Mouse (Mus musculus) adrenal gland, adult (tissue): Measurements from ENCODE around the gene Fndc3b.

Experiments used
- DNase-seq, 2 experiments: peaks; one replicate each; pipeline ENCODE4 v3.0.0; 2022 to 2023; ENCODE audit warnings: low spot score in 1 of 2; ENCODE audit not compliant: inconsistent age in 2 of 2

Fndc3b gene

GRCm38 (mm10) chr3:27709096-27709905 is 1.8 kb downstream of the Fndc3b start:
- peak; percentile 52 to 91 for DNase-seq

GRCm38 (mm10) chr3:27708581-27708980 is 2.5 kb downstream of the Fndc3b start:
- DNase-seq = peak in 1 of 2 experiments; percentile 65

- DNase-seq = peak in 1 of 2 experiments; percentile 55
Observed at GRCm38 (mm10) chr3:27705761-27706160, 5.3 kb downstream of the Fndc3b start.

GRCm38 (mm10) chr3:27705056-27705455 is 6.1 kb downstream of the Fndc3b start:
- peak in 1 of 2 experiments; percentile 81 for DNase-seq

GRCm38 (mm10) chr3:27704641-27705040 is 6.5 kb downstream of the Fndc3b start:
- DNase-seq = no peak

- DNase-seq = peak in 1 of 2 experiments; percentile 32
Observed at GRCm38 (mm10) chr3:27703531-27703930, 7.6 kb downstream of the Fndc3b start.

GRCm38 (mm10) chr3:27703081-27703480 is 8.0 kb downstream of the Fndc3b start:
- DNase-seq = no peak

GRCm38 (mm10) chr3:27698671-27699070 is 12.4 kb downstream of the Fndc3b start:
- DNase-seq = peak in 1 of 2 experiments; percentile 30

GRCm38 (mm10) chr3:27696449-27696797 is 14.7 kb downstream of the Fndc3b start:
- DNase-seq = no peak

GRCm38 (mm10) chr3:27695612-27696448 is 15.3 kb downstream of the Fndc3b start:
- DNase-seq = peak in 1 of 2 experiments; percentile 69

- DNase-seq = peak in 1 of 2 experiments; percentile 53
Observed at GRCm38 (mm10) chr3:27694586-27694985, 16.5 kb downstream of the Fndc3b start.

- no peak for DNase-seq
Observed at GRCm38 (mm10) chr3:27694111-27694510, 17.0 kb downstream of the Fndc3b start.

- DNase-seq = no peak
Observed at GRCm38 (mm10) chr3:27691486-27692160, 19.5 kb downstream of the Fndc3b start.

- DNase-seq = peak; percentile 83 to 94
Observed at GRCm38 (mm10) chr3:27690030-27690429, 21.1 kb downstream of the Fndc3b start.

- peak; percentile 89 to 95 for DNase-seq
Observed at GRCm38 (mm10) chr3:27689149-27689865, 21.8 kb downstream of the Fndc3b start.

- DNase-seq = peak in 1 of 2 experiments; percentile 69
Observed at GRCm38 (mm10) chr3:27686732-27687491, 24.2 kb downstream of the Fndc3b start.

- DNase-seq = no peak
Observed at GRCm38 (mm10) chr3:27685650-27686208, 25.4 kb downstream of the Fndc3b start.

GRCm38 (mm10) chr3:27685134-27685533 is 26.0 kb downstream of the Fndc3b start:
- DNase-seq = no peak

- DNase-seq = no peak
Observed at GRCm38 (mm10) chr3:27683374-27683773, 27.7 kb downstream of the Fndc3b start.

GRCm38 (mm10) chr3:27677574-27677973 is 33.5 kb downstream of the Fndc3b start:
- peak in 1 of 2 experiments; percentile 60 for DNase-seq
